Mouse (Mus musculus) liver, adult 2 months (tissue): Measurements from ENCODE around the gene Hlx. TPM values are rescaled to one million over a fixed set of nuclear protein-coding genes. Genes with fewer than 3 reads are reported as not detected.

Experiments used
- DNase-seq: peaks from one replicate; pipeline ENCODE4 v3.0.0-alpha.2; 2011; ENCODE audit warnings: low read depth, low spot score; ENCODE audit errors: extremely low read depth
- H3K27ac ChIP-seq: fragments of 200-500 bp; replicated peaks from 2 replicates; pipeline ENCODE4 v1.5.1; 2012; ENCODE audit warnings: low read depth, mild to moderate bottlenecking, control low read depth, inconsistent platforms, low read length; ENCODE audit not compliant: insufficient read depth
- H3K27me3 ChIP-seq: fragments of 200-500 bp; 2 replicates; pipeline ENCODE4 v1.6.1; 2012; ENCODE audit warnings: mild to moderate bottlenecking, moderate library complexity, low read length, inconsistent platforms; ENCODE audit not compliant: control insufficient read depth, insufficient read depth
- H3K36me3 ChIP-seq: fragments of 200-500 bp; 2 replicates; pipeline ENCODE4 v1.6.1; 2012; ENCODE audit warnings: low read length, inconsistent platforms; ENCODE audit not compliant: control insufficient read depth, insufficient read depth
- H3K4me1 ChIP-seq: fragments of 200-500 bp; 2 replicates; pipeline ENCODE4 v1.6.1; 2011; ENCODE audit warnings: low read length; ENCODE audit not compliant: control insufficient read depth, insufficient read depth
- H3K4me3 ChIP-seq: fragments of 200-500 bp; 2 replicates; pipeline ENCODE4 v1.5.1; 2011; ENCODE audit warnings: low read depth, mild to moderate bottlenecking, control low read depth, low read length, moderate library complexity; ENCODE audit not compliant: insufficient read depth
- H3K79me2 ChIP-seq: fragments of 200-500 bp; 2 replicates; pipeline ENCODE4 v1.6.1; 2012; ENCODE audit warnings: inconsistent platforms, mild to moderate bottlenecking, low read length, moderate library complexity; ENCODE audit not compliant: control insufficient read depth, insufficient read depth
- H3K9ac ChIP-seq: fragments of 200-500 bp; 2 replicates; pipeline ENCODE4 v1.6.1; 2012; ENCODE audit warnings: low read depth, mild to moderate bottlenecking, control low read depth, inconsistent platforms, low read length
- CTCF ChIP-seq: fragments of 200-500 bp; IDR thresholded peaks from 2 replicates; pipeline ENCODE4 v1.5.1; 2011; ENCODE audit warnings: low read depth, low read length, control low read depth
- POLR2A ChIP-seq: fragments of 200-500 bp; IDR thresholded peaks from 2 replicates; pipeline ENCODE4 v1.6.1; 2011; ENCODE audit warnings: low read length, control low read depth; ENCODE audit not compliant: insufficient read depth; ENCODE audit errors: extremely low read depth
- WGBS: fragments of 180-500 bp; shearing (Covaris S2); methylation state at CpG from one replicate; pipeline ENCODE4 v1.1.7; 2018; 5-methylcytosine and 5-hydroxymethylcytosine counted together
- polyA plus RNA-seq: library from polyadenylated mRNA; depleted of rRNA; stranded (reverse); fragments of >200 nt; gene quantifications from 2 replicates; pipeline ENCODE4 v1.2.3, GENCODE M21; 2012
- total RNA-seq: library from RNA; depleted of rRNA; stranded (reverse); fragments of >200 nt; gene quantifications from 2 replicates; pipeline ENCODE4 v1.2.3, GENCODE M21; 2014

Hlx gene
- total and polyA plus RNA-seq, 2 experiments, result 1.1 to 7.3 TPM

GRCm38 (mm10) chr1:184752671-184753070 lies 20.3 kb upstream of the Hlx start:
- Histone ChIP-seq H3K27ac (no peak overlapping the region), H3K27me3 (no peaks in the 10 kb centered on the region; the same call in 1 of the 2 replicates), H3K4me1 (no peaks in the 10 kb centered on the region), H3K4me3 (no peak overlapping the region), H3K79me2 (no peaks in the 10 kb centered on the region), H3K9ac (no peak overlapping the region), H3K36me3 (no peaks in the 10 kb centered on the region)
- WGBS, result 79% methylated on average over 5 of the region's 5 CpGs
- no peak for TF ChIP-seq CTCF
- TF ChIP-seq POLR2A, result no peak
- no peak for DNase-seq

GRCm38 (mm10) chr1:184750114-184750664 lies 17.8 kb upstream of the Hlx start:
- TF ChIP-seq CTCF, result no peak
- no peak for TF ChIP-seq POLR2A
- Histone ChIP-seq H3K27me3 (no peaks in the 10 kb centered on the region; the same call in 1 of the 2 replicates), H3K79me2 (no peaks in the 10 kb centered on the region), H3K27ac (no peak overlapping the region), H3K4me3 (no peak overlapping the region), H3K9ac (no peak overlapping the region), H3K4me1 (no peaks in the 10 kb centered on the region), H3K36me3 (no peaks in the 10 kb centered on the region)
- DNase-seq, result no peak
- 84% methylated on average over 11 of the region's 11 CpGs for WGBS

GRCm38 (mm10) chr1:184748692-184749152 lies 16.3 kb upstream of the Hlx start:
- Histone ChIP-seq H3K27ac (peak overlapping the region; percentile 45; the same call in 1 of the 2 replicates), H3K4me3 (no peak overlapping the region), H3K36me3 (no peaks in the 10 kb centered on the region), H3K4me1 (no peaks in the 10 kb centered on the region), H3K9ac (no peak overlapping the region), H3K79me2 (no peaks in the 10 kb centered on the region), H3K27me3 (no peaks in the 10 kb centered on the region; the same call in 1 of the 2 replicates)
- DNase-seq, result no peak
- 71% methylated on average over 14 of the region's 14 CpGs for WGBS
- TF ChIP-seq CTCF (no peak), POLR2A (no peak)

GRCm38 (mm10) chr1:184737876-184738479 lies 5.6 kb upstream of the Hlx start:
- peak; percentile 38 for DNase-seq
- Histone ChIP-seq H3K4me1 (no peaks in the 10 kb centered on the region), H3K9ac (no peak overlapping the region), H3K27me3 (peaks cover 4% of the 10 kb centered on the region; the same call in 1 of the 2 replicates), H3K36me3 (no peaks in the 10 kb centered on the region), H3K79me2 (no peaks in the 10 kb centered on the region), H3K27ac (no peak overlapping the region), H3K4me3 (no peak overlapping the region)
- TF ChIP-seq CTCF, result peak; percentile 90
- no peak for TF ChIP-seq POLR2A
- WGBS, result 7% methylated on average over 14 of the region's 14 CpGs

- Histone ChIP-seq H3K4me1 (no peaks in the 10 kb centered on the region), H3K36me3 (no peaks in the 10 kb centered on the region), H3K27ac (no peak overlapping the region), H3K79me2 (no peaks in the 10 kb centered on the region), H3K27me3 (peaks cover 4% of the 10 kb centered on the region), H3K4me3 (no peak overlapping the region), H3K9ac (no peak overlapping the region)
- TF ChIP-seq CTCF, result no peak
- no peak for TF ChIP-seq POLR2A
- DNase-seq, result no peak
- 64% methylated on average over 2 of the region's 2 CpGs for WGBS
Observed at GRCm38 (mm10) chr1:184737228-184737627, 4.8 kb upstream of the Hlx start.

- DNase-seq, result no peak
- no peaks in the 10 kb centered on the region for H3K36me3 ChIP-seq
- H3K4me1 ChIP-seq, result no peaks in the 10 kb centered on the region
- H3K79me2 ChIP-seq, result no peaks in the 10 kb centered on the region
- WGBS, result 26% methylated on average over 5 of the region's 5 CpGs
- H3K9ac ChIP-seq, result no peak overlapping the region
- TF ChIP-seq CTCF (no peak), POLR2A (no peak)
- no peak overlapping the region for H3K27ac ChIP-seq
- no peak overlapping the region for H3K4me3 ChIP-seq
- peaks cover 14% of the 10 kb centered on the region for H3K27me3 ChIP-seq
Observed at GRCm38 (mm10) chr1:184736260-184736659, 3.8 kb upstream of the Hlx start.
